Mouse (Mus musculus) testis, adult 2 months (tissue): Measurements from ENCODE around the gene Usp39.

Experiments used
- CTCF ChIP-seq: fragments of 200-500 bp; IDR thresholded peaks from 2 replicates; pipeline ENCODE4 v1.5.1; 2012; ENCODE audit warnings: low read depth, mild to moderate bottlenecking, inconsistent platforms, low read length, moderate library complexity; ENCODE audit not compliant: control insufficient read depth, insufficient read depth, insufficient replicate concordance
- POLR2A ChIP-seq: fragments of 200-500 bp; IDR thresholded peaks from 2 replicates; pipeline ENCODE4 v1.6.1; 2012; ENCODE audit warnings: low read depth, mild to moderate bottlenecking, inconsistent platforms, low read length, moderate library complexity; ENCODE audit not compliant: control insufficient read depth

DNA sequence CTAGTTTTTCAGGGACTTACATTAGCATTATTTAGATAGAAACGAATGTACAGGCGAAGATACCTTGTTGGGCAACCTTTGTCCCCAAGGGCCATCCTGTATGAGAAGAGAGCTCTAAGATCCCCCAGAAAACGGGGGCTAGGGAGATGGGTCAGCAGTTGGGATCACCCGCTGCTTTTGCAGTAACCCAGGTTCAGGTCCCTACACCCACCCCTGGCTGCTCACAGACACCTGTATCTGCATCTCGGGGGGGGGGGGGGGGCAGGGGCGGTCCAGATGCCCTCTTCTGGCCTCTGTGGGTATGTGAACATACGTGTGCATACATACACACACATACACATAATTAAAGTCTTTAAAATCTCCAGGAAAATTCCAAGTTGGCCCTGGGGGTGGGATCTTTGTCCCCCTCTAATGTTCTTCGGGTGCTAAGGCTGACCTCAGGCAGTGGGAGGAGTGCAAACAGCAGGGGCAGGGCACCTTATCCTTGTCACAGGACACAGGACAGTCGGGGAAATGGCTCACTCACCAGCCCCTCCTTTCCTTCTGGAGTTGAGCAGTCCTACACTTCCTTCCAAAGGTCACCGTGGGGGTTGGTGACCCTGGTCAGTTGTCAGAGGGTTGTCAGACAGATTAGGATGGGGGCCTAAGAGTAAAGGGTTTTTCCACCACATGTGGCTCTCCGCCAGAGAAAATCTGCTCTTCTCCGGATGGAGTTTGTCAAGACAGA is 46.0 kb upstream of the Usp39 start:
- TF ChIP-seq CTCF (no peak), POLR2A (no peak)
